Mouse (Mus musculus) embryonic fibroblast, embryonic 13.5 days (primary cell): Measurements from ENCODE around the gene Eif4g3. TPM values are rescaled to one million over a fixed set of nuclear protein-coding genes. Genes with fewer than 3 reads are reported as not detected.

ENCODE experiments used
- H3K27ac ChIP-seq: 2 replicates; pipeline ENCODE4 v1.5.1; 2012; ENCODE audit warnings: low read length, control low read depth, inconsistent platforms; ENCODE audit not compliant: insufficient read depth
- H3K4me1 ChIP-seq: 2 replicates; pipeline ENCODE4 v1.6.1; 2011; ENCODE audit warnings: low read length; ENCODE audit not compliant: control insufficient read depth, insufficient read depth
- H3K4me3 ChIP-seq: 2 replicates; pipeline ENCODE4 v1.5.1; 2011; ENCODE audit warnings: mild to moderate bottlenecking, control low read depth, low read length; ENCODE audit not compliant: insufficient read depth
- CTCF ChIP-seq: IDR thresholded peaks from 2 replicates; pipeline ENCODE4 v1.5.1; 2011; ENCODE audit warnings: mild to moderate bottlenecking, control low read depth, low read length, moderate library complexity, borderline replicate concordance; ENCODE audit not compliant: insufficient read depth
- POLR2A ChIP-seq: IDR thresholded peaks from 2 replicates; pipeline ENCODE4 v1.6.1; 2011; ENCODE audit warnings: low read depth, mild to moderate bottlenecking, control low read depth, low read length, moderate library complexity
- polyA plus RNA-seq: library from polyadenylated mRNA; stranded (reverse); fragments of >200 nt; gene quantifications from 2 replicates; pipeline ENCODE4 v1.2.4, GENCODE M21; 2011; ENCODE audit warnings: low read depth; ENCODE audit not compliant: missing spikeins, insufficient read length

Gene Eif4g3
- polyA plus RNA-seq, 1 experiment = 83.4 TPM

DNA sequence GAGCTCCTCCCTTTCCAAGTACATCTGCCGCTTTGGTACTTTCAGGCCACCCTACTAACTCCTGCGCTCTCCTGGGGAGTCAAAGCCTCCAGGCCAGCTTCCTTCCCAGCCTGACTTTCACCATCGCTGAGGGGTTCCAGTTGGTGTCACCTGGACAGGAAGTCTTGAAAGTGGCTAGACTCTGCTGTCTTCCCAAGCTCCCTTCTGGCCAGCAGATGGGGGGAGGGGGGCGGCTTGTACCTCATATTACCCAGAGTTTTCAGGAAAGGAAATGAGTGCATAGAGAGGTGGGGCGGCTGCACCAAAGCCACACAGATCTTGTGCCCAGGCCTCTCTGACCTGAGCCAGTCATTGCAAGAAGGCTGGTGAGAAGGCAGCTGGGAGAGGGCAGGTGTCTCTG lies 259.4 kb downstream of the Eif4g3 start:
- TF ChIP-seq CTCF = no peak
- TF ChIP-seq POLR2A = no peak
- Histone ChIP-seq H3K4me1 (peaks cover 12% of the 10 kb centered on the region), H3K4me3 (no peak overlapping the region), H3K27ac (no peak overlapping the region)

DNA sequence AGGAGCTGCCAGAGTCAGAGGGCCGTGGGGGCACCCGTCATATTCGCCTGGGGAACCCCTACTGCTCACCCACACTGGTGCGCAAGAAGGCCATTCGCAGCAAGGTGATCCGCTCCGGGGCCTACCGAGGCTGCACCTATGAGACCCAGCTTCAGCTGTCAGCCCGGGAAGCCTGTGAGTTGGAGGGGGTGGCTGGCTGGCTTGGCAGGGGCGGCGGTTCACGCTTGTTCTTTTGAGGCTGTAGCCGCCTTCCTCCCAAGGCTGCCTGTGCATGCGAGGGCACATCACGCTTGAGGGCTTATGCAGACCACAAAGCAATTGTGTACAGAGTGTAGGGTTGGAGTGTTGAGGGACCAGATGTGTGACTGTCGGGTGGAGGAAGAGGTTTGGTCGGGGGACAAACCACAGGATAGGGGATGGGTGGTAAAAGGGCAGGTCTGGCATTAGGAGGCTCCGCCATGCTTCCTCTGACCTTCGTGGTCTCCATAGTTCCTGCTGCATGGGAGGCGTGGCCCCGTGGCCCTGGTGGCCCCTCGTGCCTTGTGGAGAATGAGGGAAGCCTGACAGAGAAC lies 264.4 kb downstream of the Eif4g3 start:
- Histone ChIP-seq H3K27ac (no peak overlapping the region), H3K4me3 (no peak overlapping the region), H3K4me1 (peaks cover 2% of the 10 kb centered on the region; the same call in 1 of the 2 replicates)
- TF ChIP-seq POLR2A = no peak
- TF ChIP-seq CTCF = no peak

Other genes starting within 250 kb of the Eif4g3 start
- 0.68 TPM in 1 of 2 replicates, not detected in the other for gene Alpl, start 196.6 kb upstream of the Eif4g3 start, polyA plus RNA-seq
- gene Ece1, start 130.8 kb upstream of the Eif4g3 start, polyA plus RNA-seq = 65.4 and 94.5 TPM in 2 replicates
- 110 and 153 TPM in 2 replicates for gene Hp1bp3, start 223.3 kb downstream of the Eif4g3 start, polyA plus RNA-seq